Mouse (Mus musculus): ENCODE results near the gene Gm6176. TPM values are rescaled to one million over a fixed set of nuclear protein-coding genes. Genes with fewer than 3 reads are reported as not detected.
"Not testable (repeated sequence)": the region's sequence is repeated elsewhere in the genome, so short reads cannot be mapped to it uniquely, and the experiment has no call there.

Gene Gm6176
- polyA plus RNA-seq (2021): not detected

- in situ Hi-C loops (cut with MboI; ENCODE audit: low pct_unique_long_range_greater_than_20kb); DNase-seq (ENCODE audit: low read depth, low spot score); CTCF ChIA-PET; H3K27me3 ChIP-seq; ATAC-seq; POLR2A ChIA-PET: not testable (repeated sequence)
These were observed at the start of gene Gm6176 for GRCm38 (mm10) chr7:22056205-22056604. TSS of gene Gm6176 (minus strand) at chr7:22056305.

DNA sequence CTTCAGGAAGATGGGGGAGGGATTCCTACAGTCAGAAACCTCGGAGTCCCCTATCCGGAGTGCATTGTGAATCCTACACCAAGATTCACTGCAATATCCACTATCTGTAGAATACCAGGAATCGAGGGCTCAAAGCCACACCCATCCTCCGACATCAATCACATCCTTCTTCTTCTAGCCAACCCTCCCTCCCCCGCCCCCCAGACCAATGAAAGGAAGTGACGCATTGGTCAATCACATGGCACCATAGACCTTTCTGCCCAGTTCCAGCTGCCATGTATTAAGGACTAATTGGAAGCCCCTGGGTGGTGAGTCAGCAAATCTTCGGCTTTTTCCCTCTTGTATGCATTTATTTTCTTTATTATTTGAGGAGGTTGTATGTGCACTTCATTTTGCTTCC, 12.7 kb upstream of the Gm6176 start, which contains the start of gene Vmn1r139:
Vmn1r139 (plus strand) TSS at position 301 of the 400 bp plus-strand sequence.
- POLR2A ChIA-PET; DNase-seq (ENCODE audit: low read depth, low spot score); ATAC-seq; H3K27me3 ChIP-seq; in situ Hi-C loops (cut with MboI; ENCODE audit: low pct_unique_long_range_greater_than_20kb); CTCF ChIA-PET: not testable (repeated sequence)

GRCm38 (mm10) chr7:22028797-22029196, 27.3 kb downstream of the Gm6176 start, which contains the start of gene Vmn1r138:
TSS of gene Vmn1r138 (minus strand) at chr7:22028897.
- POLR2A ChIA-PET; DNase-seq (ENCODE audit: low read depth, low spot score); CTCF ChIA-PET; H3K27me3 ChIP-seq; ATAC-seq; in situ Hi-C loops (cut with MboI; ENCODE audit: low pct_unique_long_range_greater_than_20kb): not testable (repeated sequence)

Other genes with a start within 250 kb of the Gm6176 start
- not detected for gene Vmn1r135, start 224.0 kb downstream of the Gm6176 start, polyA plus RNA-seq (2021)
- not detected for gene Gm5725, start 212.0 kb downstream of the Gm6176 start, polyA plus RNA-seq (2021)
- gene Gm5891, start 135.0 kb downstream of the Gm6176 start, polyA plus RNA-seq (2021): not detected
- gene Vmn1r137, start 61.7 kb downstream of the Gm6176 start, polyA plus RNA-seq (2021): not detected
- not detected for gene Vmn1r138, start 27.4 kb downstream of the Gm6176 start, polyA plus RNA-seq (2021)
- gene Vmn1r139, start 12.8 kb upstream of the Gm6176 start, polyA plus RNA-seq (2021): not detected
- gene Gm16451, start 61.9 kb upstream of the Gm6176 start, polyA plus RNA-seq (2021): not detected
- not detected for gene Gm10666, start 78.4 kb upstream of the Gm6176 start, polyA plus RNA-seq (2021)
- gene Vmn1r142, start 107.7 kb upstream of the Gm6176 start, polyA plus RNA-seq (2021): not detected
- not detected for gene Vmn1r143, start 133.1 kb upstream of the Gm6176 start, polyA plus RNA-seq (2021)
- not detected for gene Gm8653, start 145.0 kb upstream of the Gm6176 start, polyA plus RNA-seq (2021)
- not detected for gene Gm8453, start 173.2 kb upstream of the Gm6176 start, polyA plus RNA-seq (2021)